Mouse (Mus musculus) small intestine, adult 2 months (tissue): ENCODE data around the gene Emilin1. TPM values are rescaled to one million over a fixed set of nuclear protein-coding genes. Genes with fewer than 3 reads are reported as not detected.

Experiments used
- H3K27ac ChIP-seq: fragments of 200-500 bp; 2 replicates; pipeline ENCODE4 v1.5.1; 2012; ENCODE audit warnings: low read depth, low read length, control low read depth, inconsistent platforms; ENCODE audit not compliant: insufficient read depth
- H3K27me3 ChIP-seq: fragments of 200-500 bp; 2 replicates; pipeline ENCODE4 v1.6.1; 2012; ENCODE audit warnings: mild to moderate bottlenecking, moderate library complexity, low read length, inconsistent platforms; ENCODE audit not compliant: control insufficient read depth, insufficient read depth
- H3K36me3 ChIP-seq: fragments of 200-500 bp; 2 replicates; pipeline ENCODE4 v1.6.1; 2012; ENCODE audit warnings: mild to moderate bottlenecking, low read length, control low read depth, inconsistent platforms; ENCODE audit not compliant: control insufficient read depth, insufficient read depth
- H3K4me1 ChIP-seq: fragments of 200-500 bp; 2 replicates; pipeline ENCODE4 v1.6.1; 2012; ENCODE audit warnings: low read length, inconsistent platforms, mixed read lengths; ENCODE audit not compliant: control insufficient read depth, insufficient read depth, insufficient read length
- H3K4me3 ChIP-seq: fragments of 200-500 bp; 2 replicates; pipeline ENCODE4 v1.5.1; 2012; ENCODE audit warnings: low read depth, mild to moderate bottlenecking, control low read depth, inconsistent platforms, low read length, moderate library complexity
- CTCF ChIP-seq: fragments of 200-500 bp; IDR thresholded peaks from 2 replicates; pipeline ENCODE4 v1.5.1; 2012; ENCODE audit warnings: low read depth, mild to moderate bottlenecking, control low read depth, inconsistent platforms, low read length, moderate library complexity, mixed read lengths; ENCODE audit not compliant: insufficient replicate concordance, insufficient read length; ENCODE audit errors: extremely low read depth
- POLR2A ChIP-seq: fragments of 200-500 bp; IDR thresholded peaks from 2 replicates; pipeline ENCODE4 v1.6.1; 2012; ENCODE audit warnings: low read depth, mild to moderate bottlenecking, control low read depth, inconsistent platforms, low read length, moderate library complexity
- WGBS: fragments of 180-500 bp; shearing (Covaris S2); methylation state at CpG from one replicate; pipeline ENCODE4 v1.1.7; 2018; 5-methylcytosine and 5-hydroxymethylcytosine counted together
- polyA plus RNA-seq: library from polyadenylated mRNA; depleted of rRNA; stranded (reverse); fragments of >200 nt; gene quantifications from 2 replicates; pipeline ENCODE4 v1.2.3, GENCODE M21; 2012

Gene Emilin1
- polyA plus RNA-seq, 1 experiment = 81.9 TPM

- Histone ChIP-seq H3K4me3 (no peak overlapping the region), H3K27ac (no peak overlapping the region), H3K4me1 (no peaks in the 10 kb centered on the region; the same call in 1 of the 2 replicates), H3K36me3 (no peaks in the 10 kb centered on the region), H3K27me3 (no peaks in the 10 kb centered on the region)
- WGBS = 16% methylated on average over 4 of the region's 4 CpGs
- TF ChIP-seq POLR2A (no peak), CTCF (no peak)
These were observed 27.0 kb upstream of the Emilin1 start for GRCm38 (mm10) chr5:30886209-30886608.

GRCm38 (mm10) chr5:30886731-30887130 is 26.5 kb upstream of the Emilin1 start:
- WGBS = 6% methylated on average over 5 of the region's 5 CpGs
- Histone ChIP-seq H3K4me3 (no peak overlapping the region), H3K36me3 (no peaks in the 10 kb centered on the region), H3K27me3 (no peaks in the 10 kb centered on the region), H3K4me1 (no peaks in the 10 kb centered on the region; the same call in 1 of the 2 replicates), H3K27ac (no peak overlapping the region)
- TF ChIP-seq POLR2A = no peak
- no peak for TF ChIP-seq CTCF

GRCm38 (mm10) chr5:30887331-30887761 is 25.9 kb upstream of the Emilin1 start:
- Histone ChIP-seq H3K27ac (peak overlapping the region; percentile 77), H3K27me3 (no peaks in the 10 kb centered on the region), H3K4me3 (peak overlapping the region; percentile 71), H3K36me3 (0 out of 2 replicates have a peak, but pooled peaks cover under 1% of the 10 kb centered on the region), H3K4me1 (no peaks in the 10 kb centered on the region; the same call in 1 of the 2 replicates)
- TF ChIP-seq CTCF (no peak), POLR2A (peak; percentile 47; the same call in 1 of the 2 replicates)
- under 1% methylated on average over 19 of the region's 19 CpGs for WGBS

- under 1% methylated on average over 28 of the region's 28 CpGs for WGBS
- Histone ChIP-seq H3K27me3 (no peaks in the 10 kb centered on the region), H3K4me1 (no peaks in the 10 kb centered on the region; the same call in 1 of the 2 replicates), H3K27ac (peak overlapping the region; percentile 77), H3K4me3 (peak overlapping the region; percentile 71), H3K36me3 (peaks cover 5% of the 10 kb centered on the region; the same call in 1 of the 2 replicates)
- TF ChIP-seq CTCF = no peak
- no peak; the same call in 1 of the 2 replicates for TF ChIP-seq POLR2A
These were observed 25.3 kb upstream of the Emilin1 start for GRCm38 (mm10) chr5:30887858-30888336.

- Histone ChIP-seq H3K27ac (peak within 1 kb of the TSS; percentile 77), H3K4me1 (no peaks in the 10 kb centered on the region; the same call in 1 of the 2 replicates), H3K4me3 (peak within 1 kb of the TSS; percentile 92), H3K36me3 (peaks cover 11% of the 10 kb centered on the region), H3K27me3 (no peaks in the 10 kb centered on the region)
- WGBS = under 1% methylated on average over 42 of the region's 42 CpGs
- no peak for TF ChIP-seq CTCF
- TF ChIP-seq POLR2A = peak; percentile 43; the same call in 1 of the 2 replicates
These were observed 24.7 kb upstream of the Emilin1 start, which contains the start of gene Agbl5 for GRCm38 (mm10) chr5:30888337-30889087. Gene Agbl5, plus strand, starts transcription at chr5:30888694.

DNA sequence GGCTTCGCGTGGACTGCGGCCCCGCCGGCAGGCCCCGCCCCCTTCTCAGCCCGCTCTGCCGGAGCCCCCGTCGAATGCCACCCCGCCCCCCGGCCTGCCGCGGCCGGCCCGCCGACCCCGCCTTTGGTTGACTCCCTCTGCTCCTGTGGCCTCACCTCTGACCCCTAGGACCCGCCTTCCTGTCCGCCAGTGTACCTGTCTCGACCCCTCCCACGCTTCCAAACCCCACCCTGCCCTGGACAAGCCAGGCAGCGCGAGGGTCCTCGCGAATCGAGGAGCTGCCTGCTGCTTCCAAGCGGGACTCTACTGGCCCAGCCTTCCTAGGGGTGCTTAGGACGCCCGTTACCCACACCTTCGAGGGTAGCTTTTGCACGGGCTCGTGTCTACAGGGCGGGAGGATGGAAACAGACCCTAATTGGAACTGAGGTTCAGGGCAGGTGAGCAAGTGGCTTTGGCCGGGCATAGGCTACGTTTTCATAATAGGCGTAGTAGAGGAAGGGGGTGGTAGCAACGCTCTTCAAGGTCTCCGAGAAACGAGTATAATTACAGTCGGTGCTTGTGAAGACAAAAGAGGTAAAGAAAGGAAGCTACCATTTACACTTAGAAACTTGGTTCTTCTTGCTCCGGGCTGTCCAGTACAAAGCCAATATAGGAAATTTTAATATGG is 24.0 kb upstream of the Emilin1 start:
- under 1% methylated on average over 40 of the region's 42 CpGs for WGBS
- TF ChIP-seq POLR2A = no peak
- TF ChIP-seq CTCF = no peak

More for the DNA sequence above, 24.0 kb upstream of the Emilin1 start:
- Histone ChIP-seq H3K27ac (peak overlapping the region; percentile 68; the same call in 1 of the 2 replicates), H3K4me3 (peak overlapping the region; percentile 92), H3K27me3 (no peaks in the 10 kb centered on the region), H3K4me1 (no peaks in the 10 kb centered on the region; the same call in 1 of the 2 replicates), H3K36me3 (peaks cover 14% of the 10 kb centered on the region)
